Mouse (Mus musculus) adrenal gland (tissue): Measurements from ENCODE around the gene Sh3bp2.
"Not testable (repeated sequence)": the region's sequence is repeated elsewhere in the genome, so short reads cannot be mapped to it uniquely, and the experiment has no call there.

Source experiments
- intact Hi-C: fragments of 180-260 bp; cut with DNase I; formaldehyde crosslinking; loops from one replicate; pipeline ENCODE4 v1.15.1; 2025

Gene Sh3bp2

GRCm38 (mm10) chr5:34565545-34566283, 40.1 kb downstream of the Sh3bp2 start:
- intact Hi-C loops, result no loop called here

- intact Hi-C loops, result no loop called here
These were observed 45.9 kb downstream of the Sh3bp2 start for GRCm38 (mm10) chr5:34571551-34571950.

GRCm38 (mm10) chr5:34572568-34572967, 46.9 kb downstream of the Sh3bp2 start:
- intact Hi-C loops, result not testable (repeated sequence)

- intact Hi-C loops, result no loop called here
These were observed 47.9 kb downstream of the Sh3bp2 start, which contains the start of gene Add1 for GRCm38 (mm10) chr5:34573268-34574221. Gene Add1 (plus strand): TSS chr5:34573664.

- intact Hi-C loops, result no loop called here
These were observed 49.1 kb downstream of the Sh3bp2 start for GRCm38 (mm10) chr5:34574721-34575120.

- intact Hi-C loops, result no loop called here
These were observed 50.6 kb downstream of the Sh3bp2 start for GRCm38 (mm10) chr5:34576286-34576685.

GRCm38 (mm10) chr5:34578038-34578655, 52.5 kb downstream of the Sh3bp2 start:
- intact Hi-C loops, result no loop called here

GRCm38 (mm10) chr5:34579377-34579776, 53.7 kb downstream of the Sh3bp2 start:
- intact Hi-C loops, result no loop called here

GRCm38 (mm10) chr5:34581671-34582313, 56.2 kb downstream of the Sh3bp2 start:
- intact Hi-C loops, result loop anchor here (5.0 kb wide), 1 partner anchor 64 kb away; no protein-coding TSS in a partner anchor

- intact Hi-C loops, result loop anchor here (5.0 kb wide), 1 partner anchor 65 kb away; no protein-coding TSS in a partner anchor
These were observed 56.7 kb downstream of the Sh3bp2 start for GRCm38 (mm10) chr5:34582314-34582675.

GRCm38 (mm10) chr5:34585216-34585615, 59.6 kb downstream of the Sh3bp2 start:
- intact Hi-C loops, result no loop called here

GRCm38 (mm10) chr5:34587881-34588280, 62.2 kb downstream of the Sh3bp2 start:
- intact Hi-C loops, result no loop called here

GRCm38 (mm10) chr5:34590059-34590458, 64.4 kb downstream of the Sh3bp2 start:
- intact Hi-C loops, result no loop called here

GRCm38 (mm10) chr5:34590702-34591101, 65.1 kb downstream of the Sh3bp2 start:
- intact Hi-C loops, result no loop called here

- intact Hi-C loops, result no loop called here
These were observed 65.9 kb downstream of the Sh3bp2 start for GRCm38 (mm10) chr5:34591388-34592004.

- intact Hi-C loops, result not testable (repeated sequence)
These were observed 66.6 kb downstream of the Sh3bp2 start for GRCm38 (mm10) chr5:34592224-34592623.

GRCm38 (mm10) chr5:34592666-34593065, 67.0 kb downstream of the Sh3bp2 start:
- intact Hi-C loops, result no loop called here

- intact Hi-C loops, result no loop called here
These were observed 67.6 kb downstream of the Sh3bp2 start for GRCm38 (mm10) chr5:34593202-34593727.

- intact Hi-C loops, result no loop called here
These were observed 78.9 kb downstream of the Sh3bp2 start for GRCm38 (mm10) chr5:34604576-34604975.

- intact Hi-C loops, result no loop called here
These were observed 81.7 kb downstream of the Sh3bp2 start for GRCm38 (mm10) chr5:34607100-34607880.
